Mouse (Mus musculus): Measurements from ENCODE around the gene Nfkb1. TPM values are rescaled to one million over a fixed set of nuclear protein-coding genes. Genes with fewer than 3 reads are reported as not detected.

Nfkb1 gene
- polyA plus RNA-seq, 1 experiment from 2014 or later, result 18.9 TPM

- Histone ChIP-seq H3K9me3 (replicated peaks; ENCODE audit: control insufficient read depth, low read length) (no peaks in the 10 kb centered on the region), H3K36me3 (replicated peaks; ENCODE audit: control insufficient read depth, insufficient read depth, low read depth, low read length) (peaks cover 3% of the 10 kb centered on the region), H3K27ac (replicated peaks; ENCODE audit: low read depth, low read length) (no peak overlapping the region), H3K4me1 (ENCODE audit: control insufficient read depth, insufficient read depth, low read length) (no peaks in the 10 kb centered on the region), H3K4me2 (ENCODE audit: low read depth, low read length) (no peak overlapping the region), H3K27me3 (ENCODE audit: control insufficient read depth, insufficient read depth, low read length) (no peaks in the 10 kb centered on the region), H3K9ac (replicated peaks; ENCODE audit: low read length) (no peak overlapping the region), H3K4me3 (ENCODE audit: low read depth, low read length) (no peak overlapping the region)
- WGBS, result 99% methylated on average over 5 of the region's 5 CpGs
- ATAC-seq (replicated peaks; ENCODE audit: insufficient number of reproducible peaks, low FRiP score, low TSS enrichment, low read depth) (no peak), DNase-seq (ENCODE audit: low spot score) (no peak)
Observed at GRCm38 (mm10) chr3:135640203-135640602, 51.1 kb downstream of the Nfkb1 start.

GRCm38 (mm10) chr3:135637592-135637991, 53.8 kb downstream of the Nfkb1 start:
- Histone ChIP-seq H3K4me3 (ENCODE audit: low read depth, low read length) (no peak overlapping the region), H3K27me3 (ENCODE audit: control insufficient read depth, insufficient read depth, low read length) (no peaks in the 10 kb centered on the region), H3K27ac (replicated peaks; ENCODE audit: low read depth, low read length) (no peak overlapping the region), H3K4me1 (ENCODE audit: control insufficient read depth, insufficient read depth, low read length) (no peaks in the 10 kb centered on the region), H3K9ac (replicated peaks; ENCODE audit: low read length) (no peak overlapping the region), H3K36me3 (replicated peaks; ENCODE audit: control insufficient read depth, insufficient read depth, low read depth, low read length) (no peaks in the 10 kb centered on the region; the same call in 1 of the 2 replicates), H3K9me3 (replicated peaks; ENCODE audit: control insufficient read depth, low read length) (no peaks in the 10 kb centered on the region), H3K4me2 (ENCODE audit: low read depth, low read length) (no peak overlapping the region)
- WGBS, result 80% methylated on average over 5 of the region's 5 CpGs
- ATAC-seq (replicated peaks; ENCODE audit: insufficient number of reproducible peaks, low FRiP score, low TSS enrichment, low read depth) (no peak), DNase-seq (ENCODE audit: low spot score) (no peak)

- no peak overlapping the region for H3K27ac ChIP-seq (replicated peaks; ENCODE audit: low read depth, low read length)
- H3K36me3 ChIP-seq (replicated peaks; ENCODE audit: control insufficient read depth, insufficient read depth, low read depth, low read length), result no peaks in the 10 kb centered on the region
- no peaks in the 10 kb centered on the region for H3K4me1 ChIP-seq (ENCODE audit: control insufficient read depth, insufficient read depth, low read length)
- 48% methylated on average over 14 of the region's 14 CpGs for WGBS
- no peaks in the 10 kb centered on the region for H3K27me3 ChIP-seq (ENCODE audit: control insufficient read depth, insufficient read depth, low read length)
- DNase-seq (ENCODE audit: low spot score), result no peak
- no peak overlapping the region for H3K9ac ChIP-seq (replicated peaks; ENCODE audit: low read length)
- H3K4me2 ChIP-seq (ENCODE audit: low read depth, low read length), result no peak overlapping the region
- ATAC-seq (replicated peaks; ENCODE audit: insufficient number of reproducible peaks, low FRiP score, low TSS enrichment, low read depth), result no peak
- no peak overlapping the region for H3K4me3 ChIP-seq (ENCODE audit: low read depth, low read length)
- no peaks in the 10 kb centered on the region for H3K9me3 ChIP-seq (replicated peaks; ENCODE audit: control insufficient read depth, low read length)
Observed at GRCm38 (mm10) chr3:135636454-135636853, 54.9 kb downstream of the Nfkb1 start.

GRCm38 (mm10) chr3:135635646-135636434, 55.5 kb downstream of the Nfkb1 start:
- no peak overlapping the region for H3K4me2 ChIP-seq (ENCODE audit: low read depth, low read length)
- no peak overlapping the region for H3K9ac ChIP-seq (replicated peaks; ENCODE audit: low read length)
- H3K36me3 ChIP-seq (replicated peaks; ENCODE audit: control insufficient read depth, insufficient read depth, low read depth, low read length), result no peaks in the 10 kb centered on the region
- H3K27ac ChIP-seq (replicated peaks; ENCODE audit: low read depth, low read length), result no peak overlapping the region
- ATAC-seq (replicated peaks; ENCODE audit: insufficient number of reproducible peaks, low FRiP score, low TSS enrichment, low read depth), result no peak
- no peak for DNase-seq (ENCODE audit: low spot score)
- no peaks in the 10 kb centered on the region for H3K9me3 ChIP-seq (replicated peaks; ENCODE audit: control insufficient read depth, low read length)
- H3K4me1 ChIP-seq (ENCODE audit: control insufficient read depth, insufficient read depth, low read length), result no peaks in the 10 kb centered on the region
- H3K4me3 ChIP-seq (ENCODE audit: low read depth, low read length), result no peak overlapping the region
- WGBS, result 83% methylated on average over 14 of the region's 14 CpGs
- H3K27me3 ChIP-seq (ENCODE audit: control insufficient read depth, insufficient read depth, low read length), result no peaks in the 10 kb centered on the region

GRCm38 (mm10) chr3:135635030-135635429, 56.3 kb downstream of the Nfkb1 start:
- ATAC-seq (replicated peaks; ENCODE audit: insufficient number of reproducible peaks, low FRiP score, low TSS enrichment, low read depth), result no peak
- no peak overlapping the region for H3K4me2 ChIP-seq (ENCODE audit: low read depth, low read length)
- no peak for DNase-seq (ENCODE audit: low spot score)
- H3K9me3 ChIP-seq (replicated peaks; ENCODE audit: control insufficient read depth, low read length), result no peaks in the 10 kb centered on the region
- no peaks in the 10 kb centered on the region for H3K4me1 ChIP-seq (ENCODE audit: control insufficient read depth, insufficient read depth, low read length)
- H3K9ac ChIP-seq (replicated peaks; ENCODE audit: low read length), result no peak overlapping the region
- H3K4me3 ChIP-seq (ENCODE audit: low read depth, low read length), result no peak overlapping the region
- no peaks in the 10 kb centered on the region for H3K36me3 ChIP-seq (replicated peaks; ENCODE audit: control insufficient read depth, insufficient read depth, low read depth, low read length)
- H3K27ac ChIP-seq (replicated peaks; ENCODE audit: low read depth, low read length), result no peak overlapping the region
- WGBS, result 81% methylated on average over 1 of the region's 1 CpGs
- no peaks in the 10 kb centered on the region for H3K27me3 ChIP-seq (ENCODE audit: control insufficient read depth, insufficient read depth, low read length)

- Histone ChIP-seq H3K4me3 (ENCODE audit: low read depth, low read length) (no peak overlapping the region), H3K9ac (replicated peaks; ENCODE audit: low read length) (no peak overlapping the region), H3K4me1 (ENCODE audit: control insufficient read depth, insufficient read depth, low read length) (no peaks in the 10 kb centered on the region), H3K27me3 (ENCODE audit: control insufficient read depth, insufficient read depth, low read length) (no peaks in the 10 kb centered on the region), H3K36me3 (replicated peaks; ENCODE audit: control insufficient read depth, insufficient read depth, low read depth, low read length) (no peaks in the 10 kb centered on the region), H3K4me2 (ENCODE audit: low read depth, low read length) (no peak overlapping the region), H3K9me3 (replicated peaks; ENCODE audit: control insufficient read depth, low read length) (no peaks in the 10 kb centered on the region), H3K27ac (replicated peaks; ENCODE audit: low read depth, low read length) (no peak overlapping the region)
- ATAC-seq (replicated peaks; ENCODE audit: insufficient number of reproducible peaks, low FRiP score, low TSS enrichment, low read depth) (no peak), DNase-seq (ENCODE audit: low spot score) (no peak)
- WGBS, result 91% methylated on average over 3 of the region's 3 CpGs
Observed at GRCm38 (mm10) chr3:135634275-135634674, 57.1 kb downstream of the Nfkb1 start.

- ATAC-seq (replicated peaks; ENCODE audit: insufficient number of reproducible peaks, low FRiP score, low TSS enrichment, low read depth) (no peak), DNase-seq (ENCODE audit: low spot score) (no peak)
- no peak overlapping the region for H3K4me2 ChIP-seq (ENCODE audit: low read depth, low read length)
- no peaks in the 10 kb centered on the region for H3K4me1 ChIP-seq (ENCODE audit: control insufficient read depth, insufficient read depth, low read length)
- H3K4me3 ChIP-seq (ENCODE audit: low read depth, low read length), result no peak overlapping the region
- H3K27ac ChIP-seq (replicated peaks; ENCODE audit: low read depth, low read length), result no peak overlapping the region
- H3K9ac ChIP-seq (replicated peaks; ENCODE audit: low read length), result no peak overlapping the region
- no peaks in the 10 kb centered on the region for H3K9me3 ChIP-seq (replicated peaks; ENCODE audit: control insufficient read depth, low read length)
- H3K36me3 ChIP-seq (replicated peaks; ENCODE audit: control insufficient read depth, insufficient read depth, low read depth, low read length), result no peaks in the 10 kb centered on the region
- 31% methylated on average over 4 of the region's 4 CpGs for WGBS
- H3K27me3 ChIP-seq (ENCODE audit: control insufficient read depth, insufficient read depth, low read length), result no peaks in the 10 kb centered on the region
Observed at GRCm38 (mm10) chr3:135631856-135632255, 59.5 kb downstream of the Nfkb1 start.

GRCm38 (mm10) chr3:135631096-135631457, 60.3 kb downstream of the Nfkb1 start:
- Histone ChIP-seq H3K4me3 (ENCODE audit: low read depth, low read length) (no peak overlapping the region), H3K36me3 (replicated peaks; ENCODE audit: control insufficient read depth, insufficient read depth, low read depth, low read length) (no peaks in the 10 kb centered on the region), H3K9ac (replicated peaks; ENCODE audit: low read length) (no peak overlapping the region), H3K27me3 (ENCODE audit: control insufficient read depth, insufficient read depth, low read length) (no peaks in the 10 kb centered on the region), H3K9me3 (replicated peaks; ENCODE audit: control insufficient read depth, low read length) (no peaks in the 10 kb centered on the region), H3K27ac (replicated peaks; ENCODE audit: low read depth, low read length) (no peak overlapping the region), H3K4me2 (ENCODE audit: low read depth, low read length) (no peak overlapping the region), H3K4me1 (ENCODE audit: control insufficient read depth, insufficient read depth, low read length) (no peaks in the 10 kb centered on the region)
- DNase-seq (ENCODE audit: low spot score) (peak; percentile 40), ATAC-seq (replicated peaks; ENCODE audit: insufficient number of reproducible peaks, low FRiP score, low TSS enrichment, low read depth) (no peak)
- 58% methylated on average over 10 of the region's 10 CpGs for WGBS

All from embryonic facial prominence, embryonic 11.5 days (tissue).